Mouse (Mus musculus) gastrocnemius, postnatal 36 days (tissue): ENCODE measurements around the gene Gnaz. TPM values are rescaled to one million over a fixed set of nuclear protein-coding genes. Genes with fewer than 3 reads are reported as not detected.

ENCODE experiments used
- DNase-seq, 2 experiments: peaks; one replicate each; pipeline ENCODE4 v3.0.0; 2022
- intact Hi-C: fragments of 180-260 bp; cut with DNase I; formaldehyde crosslinking; loops from one replicate; pipeline ENCODE4 v1.15.1; 2025
- total RNA-seq, 2 experiments: library from RNA; stranded (reverse); gene quantifications; 2 replicates each; pipeline ENCODE4 v1.2.3; 2021

Gnaz gene
- total RNA-seq, 2 experiments from 2014 or later = 0.23 to 0.32 TPM

- DNase-seq = no peak
- intact Hi-C loops = no loop called here
Measured at GRCm38 (mm10) chr10:74964380-74964779, 2.6 kb upstream of the Gnaz start.

- DNase-seq = no peak
- intact Hi-C loops = no loop called here
Measured at GRCm38 (mm10) chr10:74967651-74968267, 782 bp downstream of the Gnaz start.

GRCm38 (mm10) chr10:74969266-74969665 lies 2.3 kb downstream of the Gnaz start:
- intact Hi-C loops = no loop called here
- no peak for DNase-seq

GRCm38 (mm10) chr10:74973026-74973425 lies 6.0 kb downstream of the Gnaz start:
- intact Hi-C loops = no loop called here
- DNase-seq = no peak

- intact Hi-C loops = no loop called here
- DNase-seq = no peak
Measured at GRCm38 (mm10) chr10:74975626-74976025, 8.6 kb downstream of the Gnaz start.

GRCm38 (mm10) chr10:74976429-74976828 lies 9.5 kb downstream of the Gnaz start:
- DNase-seq = no peak
- intact Hi-C loops = no loop called here

GRCm38 (mm10) chr10:74978056-74978455 lies 11.1 kb downstream of the Gnaz start:
- intact Hi-C loops = no loop called here
- no peak for DNase-seq

GRCm38 (mm10) chr10:74981159-74981558 lies 14.2 kb downstream of the Gnaz start:
- intact Hi-C loops = no loop called here
- no peak for DNase-seq

- intact Hi-C loops = no loop called here
- no peak for DNase-seq
Measured at GRCm38 (mm10) chr10:74983176-74983575, 16.2 kb downstream of the Gnaz start.

GRCm38 (mm10) chr10:74987698-74988470 lies 20.9 kb downstream of the Gnaz start:
- intact Hi-C loops = no loop called here
- DNase-seq = no peak

GRCm38 (mm10) chr10:74989814-74990213 lies 22.8 kb downstream of the Gnaz start:
- no peak for DNase-seq
- intact Hi-C loops = no loop called here

- intact Hi-C loops = no loop called here
- no peak for DNase-seq
Measured at GRCm38 (mm10) chr10:74990584-74991322, 23.8 kb downstream of the Gnaz start.

GRCm38 (mm10) chr10:74994863-74995262 lies 27.9 kb downstream of the Gnaz start:
- intact Hi-C loops = no loop called here
- no peak for DNase-seq

- DNase-seq = no peak
- intact Hi-C loops = no loop called here
Measured at GRCm38 (mm10) chr10:74995377-74995776, 28.4 kb downstream of the Gnaz start.

GRCm38 (mm10) chr10:75001391-75001790 lies 34.4 kb downstream of the Gnaz start:
- DNase-seq = no peak
- intact Hi-C loops = no loop called here

- intact Hi-C loops = no loop called here
- no peak for DNase-seq
Measured at GRCm38 (mm10) chr10:75004067-75004466, 37.1 kb downstream of the Gnaz start.

- DNase-seq = no peak
- intact Hi-C loops = no loop called here
Measured at GRCm38 (mm10) chr10:75006889-75007662, 40.1 kb downstream of the Gnaz start.

GRCm38 (mm10) chr10:75010704-75011103 lies 43.7 kb downstream of the Gnaz start:
- no peak for DNase-seq
- intact Hi-C loops = no loop called here

- intact Hi-C loops = no loop called here
- no peak for DNase-seq
Measured at GRCm38 (mm10) chr10:75015465-75015864, 48.5 kb downstream of the Gnaz start.

GRCm38 (mm10) chr10:75016481-75016880 lies 49.5 kb downstream of the Gnaz start:
- no peak for DNase-seq
- intact Hi-C loops = no loop called here

- intact Hi-C loops = loop anchor here (2.0 kb wide), 1 partner anchor 83 kb away; no protein-coding TSS in a partner anchor
- DNase-seq = no peak
Measured at GRCm38 (mm10) chr10:75020271-75020670, 53.3 kb downstream of the Gnaz start.
